Mouse (Mus musculus) urinary bladder, postnatal 25 days (tissue): Measurements from ENCODE around the gene Ofd1.

Source experiments
- DNase-seq: peaks from one replicate; pipeline ENCODE4 v3.0.0; 2022; ENCODE audit warnings: low spot score

Gene Ofd1

DNA sequence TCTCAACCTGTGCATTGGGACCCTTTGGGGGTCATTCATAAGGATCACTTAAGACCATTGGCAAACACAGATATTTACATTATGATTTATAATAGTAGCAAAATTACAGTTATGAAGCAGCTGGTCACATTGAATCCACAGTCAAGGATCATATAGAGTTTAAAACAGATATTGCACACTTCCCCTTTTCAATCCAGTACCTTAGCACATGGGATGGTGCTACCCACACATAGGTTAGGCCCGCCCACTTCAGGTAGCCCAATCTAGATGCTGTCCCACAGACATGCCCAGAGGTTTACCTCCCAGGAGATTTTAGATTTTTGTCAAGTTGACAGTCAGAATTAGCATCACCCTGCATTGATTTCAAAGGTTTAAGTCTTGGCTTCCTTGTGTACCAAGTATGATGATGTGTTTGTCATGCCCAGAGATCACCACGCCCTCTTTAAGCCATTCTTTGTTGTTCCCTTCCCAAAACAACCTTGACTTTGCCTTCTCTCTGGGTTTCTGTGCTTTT lies 80.5 kb downstream of the Ofd1 start:
- no peak for DNase-seq

DNA sequence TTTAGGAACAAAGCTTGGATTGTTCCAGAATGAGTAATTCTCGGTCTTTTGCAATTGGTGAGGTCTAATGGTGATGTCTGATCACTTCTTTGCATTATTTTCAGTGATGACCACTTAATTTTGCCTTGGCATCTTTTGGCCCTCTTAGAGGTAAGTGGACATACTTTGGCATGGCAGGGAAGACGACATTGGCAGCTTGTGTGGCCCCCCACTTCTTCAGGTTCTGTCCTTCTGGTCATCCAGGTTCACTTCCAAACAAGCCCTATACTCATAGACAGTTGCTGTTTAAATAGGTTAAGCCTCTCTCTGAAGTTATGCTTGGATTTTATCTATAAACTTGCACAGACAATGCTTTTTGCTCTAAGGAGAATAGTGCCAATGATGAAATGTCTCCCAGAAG lies 81.5 kb downstream of the Ofd1 start:
- no peak for DNase-seq

DNA sequence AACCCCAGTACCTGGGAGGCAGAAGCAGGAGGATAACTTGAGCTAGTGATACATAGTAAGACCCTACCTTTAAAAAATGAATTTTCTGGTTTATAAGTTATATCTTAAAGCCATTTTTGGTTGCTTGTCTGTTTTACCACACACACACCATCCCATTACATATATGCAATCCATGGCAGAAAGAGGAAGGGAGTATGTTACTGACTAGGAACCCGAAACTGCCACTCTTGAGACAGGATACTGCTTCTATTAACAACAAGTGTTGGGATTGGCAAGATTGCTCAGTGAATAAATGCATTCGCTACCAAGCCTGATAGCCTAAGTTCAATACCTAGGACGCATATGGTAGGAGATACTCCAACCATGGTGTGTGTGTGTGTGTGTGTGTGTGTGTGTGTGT lies 84.2 kb downstream of the Ofd1 start:
- no peak for DNase-seq

- no peak for DNase-seq
Observed at GRCm38 (mm10) chrX:166354913-166355312, 85.6 kb downstream of the Ofd1 start.

DNA sequence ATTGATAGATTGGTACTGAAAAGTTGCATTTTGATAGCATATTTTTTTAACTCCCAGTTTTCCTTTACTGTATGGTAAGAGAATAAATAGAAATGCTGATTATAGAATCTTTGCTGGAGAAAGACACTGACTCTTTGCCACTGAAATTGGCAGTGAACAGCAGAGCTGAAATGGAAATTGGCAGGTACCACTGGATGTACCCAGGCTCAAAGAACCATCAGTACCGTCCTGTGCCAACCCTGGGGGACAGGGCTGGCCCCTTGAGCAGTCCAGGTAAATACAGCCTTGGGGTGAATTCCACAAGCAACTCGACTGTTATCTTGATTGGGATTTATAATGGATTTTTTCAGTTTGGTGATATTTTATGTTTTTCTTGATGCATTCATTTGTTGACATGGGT lies 87.1 kb downstream of the Ofd1 start:
- no peak for DNase-seq

DNA sequence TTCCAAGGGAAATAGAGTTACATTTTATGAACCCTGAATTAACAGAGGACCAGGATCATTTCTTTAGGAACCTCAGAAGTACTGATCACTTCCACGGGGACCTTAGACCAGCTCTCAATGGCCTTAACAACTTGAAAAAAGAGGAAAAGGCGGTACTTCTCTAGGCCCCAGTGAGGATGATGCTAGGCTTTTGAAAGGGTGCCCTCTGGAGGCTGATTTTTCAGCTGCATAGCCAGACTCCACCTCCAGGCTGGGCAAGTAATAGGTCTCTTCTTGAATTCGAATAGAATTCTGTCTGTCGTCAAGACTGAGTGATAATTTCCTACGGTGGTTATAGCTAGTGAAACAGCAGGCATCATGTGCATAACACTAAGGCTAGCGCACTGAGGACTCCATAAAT lies 88.7 kb downstream of the Ofd1 start:
- DNase-seq, result peak; percentile 37

GRCm38 (mm10) chrX:166348634-166349033 lies 91.9 kb downstream of the Ofd1 start:
- no peak for DNase-seq

DNA sequence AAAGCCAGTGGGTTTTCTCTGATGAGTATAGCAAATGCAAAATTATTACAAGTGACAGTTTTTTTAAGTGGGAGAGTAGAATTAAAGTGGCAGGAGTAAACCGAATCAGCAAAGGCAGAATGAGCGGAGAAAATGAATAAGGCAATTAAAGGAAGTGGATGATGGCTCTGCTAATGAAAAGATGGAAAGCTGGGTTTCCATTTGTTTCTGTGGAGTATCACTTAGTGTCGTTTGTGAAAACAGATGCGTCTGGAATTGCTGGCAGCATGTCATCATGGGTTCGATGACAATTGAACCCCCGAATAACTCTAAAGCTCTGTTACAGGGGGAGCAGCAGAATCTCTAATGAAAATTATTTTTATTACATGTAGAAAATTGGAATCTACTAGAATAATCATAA lies 92.4 kb downstream of the Ofd1 start:
- DNase-seq, result no peak

DNA sequence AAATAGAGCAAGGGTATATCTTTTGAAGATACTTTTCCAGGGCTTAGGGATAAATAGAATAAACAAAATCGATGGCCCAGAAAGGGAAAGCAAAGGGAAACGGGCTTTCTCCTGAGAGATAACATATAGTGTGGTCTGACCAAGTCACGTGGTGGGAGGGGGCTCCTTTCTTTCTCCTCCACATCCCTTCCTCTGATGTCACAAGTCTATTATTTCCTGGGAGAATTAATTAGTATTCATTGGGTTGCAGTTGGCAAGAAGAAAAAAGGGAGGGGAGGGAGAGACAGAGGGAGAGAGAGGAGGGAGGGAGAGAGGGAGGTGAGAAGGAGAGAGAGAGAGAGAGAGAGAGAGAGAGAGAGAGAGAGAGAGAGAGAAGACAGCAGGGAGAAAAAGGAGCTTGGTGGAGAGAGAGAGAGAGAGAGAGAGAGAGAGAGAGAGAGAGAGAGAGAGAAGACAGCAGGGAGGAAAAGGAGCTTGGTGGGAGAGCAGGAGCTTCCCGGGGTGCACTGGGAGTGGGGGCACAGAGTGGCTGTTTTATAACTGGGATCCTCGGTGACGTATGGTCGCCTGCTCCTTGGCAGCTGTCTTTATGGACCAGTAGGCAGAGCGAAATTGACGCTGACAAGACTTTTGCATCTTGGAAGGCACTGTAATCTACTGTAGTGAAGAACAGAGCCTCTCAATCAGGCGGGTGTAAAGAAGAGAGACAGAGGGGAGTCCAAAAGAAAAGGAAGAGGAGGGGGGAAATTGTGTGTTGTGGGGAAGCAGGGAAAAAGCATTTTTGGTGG lies 96.1 kb downstream of the Ofd1 start:
- no peak for DNase-seq

GRCm38 (mm10) chrX:166341795-166342194 lies 98.7 kb downstream of the Ofd1 start:
- DNase-seq, result no peak
